Mouse (Mus musculus) ovary, adult 18-20 months (tissue): ENCODE data around the gene Det1.

Experiments used
- DNase-seq: peaks from one replicate; pipeline ENCODE4 v3.0.0; 2022; ENCODE audit warnings: low spot score, mixed read lengths

Gene Det1

GRCm38 (mm10) chr7:78782639-78783581 is 64.2 kb downstream of the Det1 start, which contains the start of the genes Mrps11 and Mrpl46:
Gene Mrps11 (plus strand): TSS chr7:78783119.
Gene Mrpl46 (minus strand): TSS chr7:78783531.
- DNase-seq, result peak; percentile 72

GRCm38 (mm10) chr7:78778741-78779140 is 68.3 kb downstream of the Det1 start:
- no peak for DNase-seq
